Mouse (Mus musculus): Measurements from ENCODE around the gene Rabep2.

GRCm38 (mm10) chr7:126465246-126466030, 36.9 kb downstream of the Rabep2 start:
- TF ChIP-seq POLR2A (IDR thresholded peaks at IDR 0.05; ENCODE audit: low read depth, low read length) (no peak), CTCF (IDR thresholded peaks at IDR 0.05; ENCODE audit: borderline replicate concordance, insufficient read depth, low read length) (no peak)

All from embryonic fibroblast, embryonic 13.5 days (primary cell).